Mouse (Mus musculus) testis, adult 2 months (tissue): ENCODE measurements at regions not wholly inside any gene's neighbourhood (a gene's known extent, or its start where the extent isn't known, plus 50 kb on each side); places are given as distances from the start of the nearest gene placed in this dataset.

Experiments
- CTCF ChIP-seq: fragments of 200-500 bp; IDR thresholded peaks from 2 replicates; pipeline ENCODE4 v1.5.1; 2012; ENCODE audit warnings: low read depth, mild to moderate bottlenecking, inconsistent platforms, low read length, moderate library complexity; ENCODE audit not compliant: control insufficient read depth, insufficient read depth, insufficient replicate concordance
- POLR2A ChIP-seq: fragments of 200-500 bp; IDR thresholded peaks from 2 replicates; pipeline ENCODE4 v1.6.1; 2012; ENCODE audit warnings: low read depth, mild to moderate bottlenecking, inconsistent platforms, low read length, moderate library complexity; ENCODE audit not compliant: control insufficient read depth

DNA sequence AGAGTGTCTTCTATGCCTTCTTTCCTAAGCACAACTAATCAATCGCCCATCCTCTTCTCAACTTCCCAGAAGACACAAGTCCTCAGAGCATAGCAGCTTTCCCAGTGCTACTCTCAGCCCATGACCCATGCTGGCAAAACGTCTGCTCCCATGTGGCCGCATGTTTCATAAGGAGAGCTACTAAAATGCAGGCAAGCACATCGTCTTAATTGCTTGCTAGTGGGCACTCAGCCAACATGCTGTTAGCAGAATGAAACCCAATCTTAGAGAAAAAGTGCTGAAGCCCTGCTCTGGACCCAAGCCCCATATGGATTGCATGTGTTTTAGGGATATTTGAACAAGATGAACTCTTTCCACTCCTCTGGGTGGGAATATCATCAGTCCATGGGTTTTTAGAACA, 1348.2 kb upstream of the Zeb2 start:
- no peak for TF ChIP-seq CTCF
- no peak for TF ChIP-seq POLR2A
